Mouse (Mus musculus) lung, embryonic 14.5 days (tissue): ENCODE measurements around the gene Rnase2b. TPM values are rescaled to one million over a fixed set of nuclear protein-coding genes. Genes with fewer than 3 reads are reported as not detected.

ENCODE experiments used
- ATAC-seq: fragments of 200-750 bp; cut with Nextera tagmentation; 2 replicates; pipeline ENCODE4 v1.8.0; 2017; ENCODE audit warnings: mild to moderate bottlenecking, moderate TSS enrichment, moderate library complexity; ENCODE audit not compliant: insufficient read depth
- DNase-seq: peaks from one replicate; pipeline ENCODE4 v3.0.0-alpha.2; 2015
- H3K27ac ChIP-seq: fragments of 300-500 bp; sonication (generic); 2 replicates; pipeline ENCODE4 v1.5.1; 2014; ENCODE audit warnings: low read depth, mild to moderate bottlenecking, moderate library complexity
- H3K27me3 ChIP-seq: fragments of 300-500 bp; sonication (generic); 2 replicates; pipeline ENCODE4 v1.6.1; 2014; ENCODE audit warnings: low read length, control low read depth; ENCODE audit not compliant: insufficient read depth
- H3K36me3 ChIP-seq: fragments of 300-500 bp; sonication (generic); 2 replicates; pipeline ENCODE4 v1.6.1; 2014; ENCODE audit warnings: control low read depth; ENCODE audit not compliant: insufficient read depth
- H3K4me1 ChIP-seq: fragments of 300-500 bp; sonication (generic); 2 replicates; pipeline ENCODE4 v1.6.1; 2014; ENCODE audit warnings: antibody characterized with exemption, control low read depth; ENCODE audit not compliant: insufficient read depth
- H3K4me2 ChIP-seq: fragments of 300-500 bp; sonication (generic); 2 replicates; pipeline ENCODE4 v1.6.1; 2014; ENCODE audit warnings: mild to moderate bottlenecking
- H3K4me3 ChIP-seq: fragments of 300-500 bp; sonication (generic); 2 replicates; pipeline ENCODE4 v1.5.1; 2014; ENCODE audit warnings: low read depth, low read length
- H3K9ac ChIP-seq: fragments of 300-500 bp; sonication (generic); 2 replicates; pipeline ENCODE4 v1.6.1; 2014
- H3K9me3 ChIP-seq: fragments of 300-500 bp; sonication (generic); 2 replicates; pipeline ENCODE4 v1.6.1; 2016; ENCODE audit warnings: low read depth, low read length, control low read depth
- CTCF ChIP-seq: IDR thresholded peaks from 2 replicates; pipeline ENCODE4 v1.5.1; 2016; ENCODE audit warnings: antibody characterized with exemption, low read depth
- WGBS: fragments of 180-500 bp; shearing (Covaris S2); extraction: QIAGEN DNeasy Blood & Tissue Kit; methylation state at CpG from one replicate; pipeline ENCODE4 v1.1.7; 2014; 5-methylcytosine and 5-hydroxymethylcytosine counted together
- polyA plus RNA-seq: library from polyadenylated mRNA; unstranded; fragments of >200 nt; fragmentation: Nextera tagmentation; extraction: Ambion mirVana; gene quantifications from 2 replicates; pipeline ENCODE4 v1.2.1, GENCODE M21; 2014

The Rnase2b gene
- polyA plus RNA-seq, 1 experiment from 2014 or later = not detected

DNA sequence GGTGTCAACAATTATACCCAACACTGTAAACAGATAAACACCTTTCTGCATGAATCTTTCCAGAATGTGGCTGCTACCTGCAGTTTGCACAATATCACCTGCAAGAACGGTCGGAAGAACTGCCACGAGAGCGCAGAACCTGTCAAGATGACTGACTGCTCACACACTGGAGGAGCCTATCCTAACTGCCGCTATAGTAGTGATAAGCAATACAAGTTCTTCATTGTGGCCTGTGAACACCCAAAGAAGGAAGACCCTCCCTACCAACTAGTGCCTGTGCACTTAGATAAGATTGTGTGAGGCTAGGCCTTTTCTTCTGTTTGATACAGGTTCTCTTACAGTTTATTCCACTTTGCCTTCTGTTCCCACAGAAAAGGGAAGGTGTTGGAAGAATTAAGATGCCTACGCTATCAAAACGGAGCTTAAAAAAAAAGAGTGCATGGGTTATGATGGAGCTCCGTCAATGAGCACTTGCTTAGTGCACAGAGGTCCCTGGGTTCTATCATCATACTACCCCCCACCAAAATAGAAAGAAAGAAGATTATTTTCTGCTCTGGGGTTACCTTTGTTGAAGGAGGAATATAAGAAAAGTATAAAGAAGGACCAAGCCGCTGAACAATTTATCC lies 31.6 kb upstream of the Rnase2b start:
- no peak for TF ChIP-seq CTCF
- Histone ChIP-seq H3K27me3 (no peaks in the 10 kb centered on the region), H3K9me3 (no peaks in the 10 kb centered on the region), H3K4me1 (no peaks in the 10 kb centered on the region), H3K36me3 (no peaks in the 10 kb centered on the region), H3K4me2 (peak overlapping the region; percentile 7; the same call in 1 of the 2 replicates), H3K4me3 (no peak overlapping the region), H3K9ac (no peak overlapping the region), H3K27ac (no peak overlapping the region; the same call in 1 of the 2 replicates)
- WGBS = 63% methylated on average over 9 of the region's 9 CpGs
- ATAC-seq (no peak), DNase-seq (no peak)

DNA sequence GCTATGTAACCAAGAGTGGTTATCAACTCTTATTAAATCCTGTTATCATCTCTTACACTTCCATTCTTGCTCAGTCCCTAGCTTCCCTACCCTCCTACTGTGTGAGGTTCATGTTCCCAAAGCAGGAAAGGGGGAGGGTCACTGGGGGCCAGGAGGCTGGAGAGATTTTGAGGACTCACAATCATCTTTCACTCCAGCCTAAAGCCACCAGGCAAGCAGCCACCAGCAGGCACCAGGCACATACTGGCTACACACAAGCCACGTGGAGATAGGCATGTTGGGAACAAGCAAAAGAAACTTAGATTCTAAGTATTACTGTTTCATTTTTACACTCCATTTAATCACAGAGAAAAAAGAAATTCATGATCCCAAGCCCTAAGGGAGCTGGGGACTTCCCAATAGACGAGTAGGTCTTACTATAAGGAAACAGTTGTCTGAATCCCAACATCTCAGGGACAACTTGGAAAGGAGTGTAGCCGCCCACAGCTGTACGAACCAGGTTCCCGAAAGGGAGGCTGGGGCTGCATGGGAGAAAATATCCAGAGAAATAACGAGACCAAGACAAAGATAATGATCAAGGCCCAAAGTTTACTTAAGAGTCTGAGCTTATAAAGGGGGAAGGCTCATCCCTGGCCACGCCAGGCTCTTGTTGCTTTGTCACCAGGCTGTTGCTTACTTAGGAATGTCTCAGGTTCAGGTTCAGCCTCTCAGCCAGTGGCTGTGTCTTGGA lies 30.8 kb upstream of the Rnase2b start:
- Histone ChIP-seq H3K27me3 (no peaks in the 10 kb centered on the region), H3K4me1 (no peaks in the 10 kb centered on the region), H3K36me3 (no peaks in the 10 kb centered on the region), H3K4me3 (no peak overlapping the region), H3K4me2 (no peak overlapping the region), H3K9ac (no peak overlapping the region), H3K9me3 (no peaks in the 10 kb centered on the region), H3K27ac (no peak overlapping the region)
- 66% methylated on average over 7 of the region's 7 CpGs for WGBS
- DNase-seq = no peak
- TF ChIP-seq CTCF = no peak
- no peak for ATAC-seq

DNA sequence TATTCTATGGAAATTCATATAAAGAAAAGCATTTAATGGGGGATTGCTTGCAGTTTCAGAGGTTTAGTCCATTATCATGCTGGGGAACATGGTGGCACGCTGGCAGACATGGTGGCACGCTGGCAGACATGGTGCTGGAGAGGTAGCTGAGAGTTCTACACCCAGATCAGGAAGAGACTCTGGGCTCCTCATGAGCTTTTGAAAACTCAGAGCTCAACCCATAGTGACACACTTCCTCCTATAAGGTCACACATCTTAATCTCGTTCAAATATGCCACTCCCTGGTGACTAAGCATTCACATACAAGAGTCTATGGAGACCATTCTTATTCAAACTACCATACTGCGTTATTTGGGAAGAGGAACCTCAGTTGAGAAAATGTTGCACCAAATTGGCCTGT lies 29.7 kb upstream of the Rnase2b start:
- H3K36me3 ChIP-seq = no peaks in the 10 kb centered on the region
- no peak for TF ChIP-seq CTCF
- DNase-seq (no peak), ATAC-seq (no peak)
- no peaks in the 10 kb centered on the region for H3K9me3 ChIP-seq
- H3K27me3 ChIP-seq = no peaks in the 10 kb centered on the region
- H3K4me1 ChIP-seq = no peaks in the 10 kb centered on the region
- 93% methylated on average over 4 of the region's 4 CpGs for WGBS
- no peak overlapping the region for H3K9ac ChIP-seq
- no peak overlapping the region for H3K4me2 ChIP-seq
- H3K27ac ChIP-seq = no peak overlapping the region
- no peak overlapping the region for H3K4me3 ChIP-seq

DNA sequence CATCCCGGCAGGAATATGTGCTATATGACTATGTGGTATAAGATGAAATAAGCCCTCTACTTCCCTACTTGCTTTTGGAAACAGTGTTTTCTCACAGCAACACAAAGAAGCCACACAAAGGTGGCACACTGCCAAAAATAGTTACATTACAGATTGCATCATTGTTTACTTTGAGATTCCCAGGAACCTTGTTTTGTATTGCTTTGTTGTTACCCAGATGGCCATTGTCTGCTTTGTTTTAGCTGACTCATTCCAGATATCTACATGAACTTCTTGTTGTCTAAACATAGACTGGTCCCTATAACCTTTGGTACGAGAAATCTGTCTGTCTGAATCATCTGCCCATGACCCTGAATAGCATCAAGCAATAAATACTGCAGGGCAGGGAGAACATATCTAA lies 21.7 kb upstream of the Rnase2b start:
- Histone ChIP-seq H3K27me3 (no peaks in the 10 kb centered on the region), H3K9me3 (no peaks in the 10 kb centered on the region), H3K27ac (no peak overlapping the region), H3K36me3 (no peaks in the 10 kb centered on the region), H3K4me3 (no peak overlapping the region), H3K4me1 (no peaks in the 10 kb centered on the region), H3K9ac (no peak overlapping the region), H3K4me2 (no peak overlapping the region)
- 53% methylated on average over 2 of the region's 2 CpGs for WGBS
- TF ChIP-seq CTCF = no peak
- ATAC-seq (peak; percentile 44; the same call in 1 of the 2 replicates), DNase-seq (peak; percentile 67)

DNA sequence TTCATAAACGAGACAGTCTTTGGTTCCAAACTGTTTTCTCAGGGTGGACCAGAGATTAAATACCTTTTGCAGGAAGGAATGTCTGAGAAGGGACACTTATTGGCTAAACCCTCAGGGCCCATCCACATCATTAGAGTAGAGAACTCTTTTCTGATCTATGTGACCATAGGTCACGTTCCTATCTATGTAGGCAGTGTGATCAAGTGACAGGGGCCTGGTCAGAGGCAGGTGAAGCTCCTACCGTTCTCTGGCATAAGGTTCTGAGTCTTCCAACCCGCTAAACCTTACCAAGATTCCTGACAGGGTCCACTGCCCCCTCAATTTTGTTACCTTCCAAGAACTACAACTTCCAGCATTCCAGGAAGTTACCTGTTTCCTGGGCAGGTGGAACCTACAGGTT lies 19.9 kb upstream of the Rnase2b start:
- 80% methylated on average over 4 of the region's 4 CpGs for whole genome bisulfite sequencing
- Histone ChIP-seq H3K9ac (no peak overlapping the region), H3K9me3 (no peaks in the 10 kb centered on the region), H3K27ac (no peak overlapping the region), H3K4me1 (no peaks in the 10 kb centered on the region), H3K36me3 (no peaks in the 10 kb centered on the region), H3K4me2 (no peak overlapping the region), H3K27me3 (no peaks in the 10 kb centered on the region), H3K4me3 (no peak overlapping the region)
- no peak for ATAC-seq
- no peak for DNase-seq
- no peak for TF ChIP-seq CTCF

DNA sequence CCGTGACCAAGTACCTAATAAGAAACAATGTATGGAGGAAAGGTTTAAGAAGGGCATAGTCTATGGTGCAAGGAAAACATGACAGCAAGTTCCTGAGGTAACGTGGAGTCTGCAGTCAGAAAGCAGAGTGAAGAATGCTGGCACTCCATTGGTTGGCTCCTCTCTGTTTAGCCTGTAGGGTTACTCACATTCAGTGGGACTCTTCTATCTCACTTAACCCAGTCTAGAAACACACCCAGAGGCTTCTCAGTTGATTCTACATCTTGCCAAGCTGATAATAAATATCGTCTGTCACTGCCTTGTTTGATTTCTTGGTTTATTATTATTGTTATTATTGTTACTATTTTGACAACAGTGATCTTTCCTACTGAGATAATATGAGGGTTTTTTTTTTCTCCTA lies 19.5 kb upstream of the Rnase2b start:
- H3K9me3 ChIP-seq = no peaks in the 10 kb centered on the region
- no peak overlapping the region for H3K4me3 ChIP-seq
- no peak overlapping the region for H3K4me2 ChIP-seq
- no peak overlapping the region for H3K27ac ChIP-seq
- no peaks in the 10 kb centered on the region for H3K4me1 ChIP-seq
- WGBS = 75% methylated on average over 3 of the region's 3 CpGs
- no peak for DNase-seq
- no peak for TF ChIP-seq CTCF
- H3K36me3 ChIP-seq = no peaks in the 10 kb centered on the region
- no peak overlapping the region for H3K9ac ChIP-seq
- no peaks in the 10 kb centered on the region for H3K27me3 ChIP-seq
- no peak for ATAC-seq

DNA sequence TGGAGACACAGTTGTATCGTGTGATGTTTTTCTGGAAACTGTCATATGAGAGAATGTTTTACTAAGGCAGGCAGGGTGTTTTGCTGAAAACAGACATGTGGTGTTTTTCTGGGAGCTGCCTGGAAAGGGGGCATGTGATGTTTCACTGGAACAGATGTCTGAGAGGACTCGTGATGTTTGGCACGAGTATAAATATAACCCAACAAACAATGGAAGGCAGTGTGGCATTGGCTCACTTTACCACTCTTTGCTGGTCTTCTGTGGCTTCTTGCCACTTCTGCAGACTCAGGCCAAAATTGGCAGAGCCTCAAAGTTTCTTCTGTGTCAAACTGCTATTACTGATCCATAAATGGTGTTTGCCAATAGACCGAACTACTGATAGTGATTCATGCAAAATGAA lies 18.8 kb upstream of the Rnase2b start:
- no peak for TF ChIP-seq CTCF
- no peak for ATAC-seq
- H3K27ac ChIP-seq = no peak overlapping the region
- WGBS = 45% methylated on average over 4 of the region's 4 CpGs
- H3K27me3 ChIP-seq = no peaks in the 10 kb centered on the region
- no peak for DNase-seq
- H3K4me3 ChIP-seq = no peak overlapping the region
- H3K9ac ChIP-seq = no peak overlapping the region
- H3K36me3 ChIP-seq = no peaks in the 10 kb centered on the region
- no peaks in the 10 kb centered on the region for H3K4me1 ChIP-seq
- no peaks in the 10 kb centered on the region for H3K9me3 ChIP-seq
- no peak overlapping the region for H3K4me2 ChIP-seq
